Mouse (Mus musculus): Measurements from ENCODE around the gene Btnl2.

Gene Btnl2

GRCm38 (mm10) chr17:34347606-34348308 lies 6.9 kb upstream of the Btnl2 start:
- DNase-seq (ENCODE audit: low read depth, low spot score): no peak

GRCm38 (mm10) chr17:34349429-34349828 lies 5.2 kb upstream of the Btnl2 start:
- peak; percentile 30 for DNase-seq (ENCODE audit: low read depth, low spot score)

GRCm38 (mm10) chr17:34354940-34355339 lies 318 bp downstream of the Btnl2 start:
- DNase-seq (ENCODE audit: low read depth, low spot score): no peak

- DNase-seq (ENCODE audit: low read depth, low spot score): no peak
Measured at GRCm38 (mm10) chr17:34362954-34363546, 8.4 kb downstream of the Btnl2 start.

GRCm38 (mm10) chr17:34363676-34364310 lies 9.2 kb downstream of the Btnl2 start:
- DNase-seq (ENCODE audit: low read depth, low spot score): no peak

- no peak for DNase-seq (ENCODE audit: low read depth, low spot score)
Measured at GRCm38 (mm10) chr17:34365031-34365430, 10.4 kb downstream of the Btnl2 start.

- DNase-seq (ENCODE audit: low read depth, low spot score): no peak
Measured at GRCm38 (mm10) chr17:34370563-34370962, 15.9 kb downstream of the Btnl2 start.

- no peak for DNase-seq (ENCODE audit: low read depth, low spot score)
Measured at GRCm38 (mm10) chr17:34373055-34373709, 18.6 kb downstream of the Btnl2 start.

- no peak for DNase-seq (ENCODE audit: low read depth, low spot score)
Measured at GRCm38 (mm10) chr17:34376847-34377246, 22.2 kb downstream of the Btnl2 start, which contains the start of gene Btnl1. TSS of gene Btnl1 (plus strand) at chr17:34377132.

GRCm38 (mm10) chr17:34377450-34378209 lies 23.0 kb downstream of the Btnl2 start:
- DNase-seq (ENCODE audit: low read depth, low spot score): no peak

- DNase-seq (ENCODE audit: low read depth, low spot score): no peak
Measured at GRCm38 (mm10) chr17:34378716-34379115, 24.1 kb downstream of the Btnl2 start.

GRCm38 (mm10) chr17:34379451-34379850 lies 24.8 kb downstream of the Btnl2 start:
- DNase-seq (ENCODE audit: low read depth, low spot score): no peak

- no peak for DNase-seq (ENCODE audit: low read depth, low spot score)
Measured at GRCm38 (mm10) chr17:34381876-34382275, 27.3 kb downstream of the Btnl2 start.

GRCm38 (mm10) chr17:34383212-34383611 lies 28.6 kb downstream of the Btnl2 start:
- no peak for DNase-seq (ENCODE audit: low read depth, low spot score)

GRCm38 (mm10) chr17:34384699-34385098 lies 30.1 kb downstream of the Btnl2 start:
- no peak for DNase-seq (ENCODE audit: low read depth, low spot score)

GRCm38 (mm10) chr17:34386656-34387055 lies 32.0 kb downstream of the Btnl2 start:
- DNase-seq (ENCODE audit: low read depth, low spot score): no peak

- no peak for DNase-seq (ENCODE audit: low read depth, low spot score)
Measured at GRCm38 (mm10) chr17:34388513-34388912, 33.9 kb downstream of the Btnl2 start.

GRCm38 (mm10) chr17:34391507-34391906 lies 36.9 kb downstream of the Btnl2 start:
- no peak for DNase-seq (ENCODE audit: low read depth, low spot score)

- no peak for DNase-seq (ENCODE audit: low read depth, low spot score)
Measured at GRCm38 (mm10) chr17:34392321-34392720, 37.7 kb downstream of the Btnl2 start.

GRCm38 (mm10) chr17:34397357-34397756 lies 42.7 kb downstream of the Btnl2 start:
- no peak for DNase-seq (ENCODE audit: low read depth, low spot score)

GRCm38 (mm10) chr17:34398058-34398710 lies 43.6 kb downstream of the Btnl2 start:
- peak; percentile 79 for DNase-seq (ENCODE audit: low read depth, low spot score)
